Mouse (Mus musculus) thymus, adult 18-20 months (tissue): Measurements from ENCODE around the gene Tctn3.
"Not testable (repeated sequence)": the region's sequence is repeated elsewhere in the genome, so short reads cannot be mapped to it uniquely, and the experiment has no call there.

Experiments
- DNase-seq, 2 experiments: peaks; one replicate each; pipeline ENCODE4 v3.0.0; 2022; ENCODE audit warnings: mixed read lengths in 2 of 2

Tctn3 gene

DNA sequence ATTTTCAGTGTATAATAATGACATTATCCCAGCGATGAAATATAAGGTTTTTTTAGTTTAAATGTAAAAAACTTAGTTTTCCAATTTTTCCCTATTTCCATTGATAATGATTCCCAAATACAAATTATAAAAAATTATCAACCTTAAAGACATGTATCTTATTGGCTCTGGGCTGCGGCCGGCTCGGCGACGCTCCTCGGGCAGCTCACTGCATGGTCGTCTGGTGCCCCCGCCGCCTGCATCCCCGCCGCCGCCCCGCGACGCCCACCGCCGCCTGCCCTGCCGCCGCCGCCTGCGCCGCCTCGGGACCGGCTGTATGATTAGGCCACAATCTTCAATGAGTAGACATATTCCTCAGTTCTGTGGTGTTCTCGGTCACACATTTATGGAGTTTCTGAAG, 9.6 kb upstream of the Tctn3 start:
- DNase-seq: not testable (repeated sequence)

DNA sequence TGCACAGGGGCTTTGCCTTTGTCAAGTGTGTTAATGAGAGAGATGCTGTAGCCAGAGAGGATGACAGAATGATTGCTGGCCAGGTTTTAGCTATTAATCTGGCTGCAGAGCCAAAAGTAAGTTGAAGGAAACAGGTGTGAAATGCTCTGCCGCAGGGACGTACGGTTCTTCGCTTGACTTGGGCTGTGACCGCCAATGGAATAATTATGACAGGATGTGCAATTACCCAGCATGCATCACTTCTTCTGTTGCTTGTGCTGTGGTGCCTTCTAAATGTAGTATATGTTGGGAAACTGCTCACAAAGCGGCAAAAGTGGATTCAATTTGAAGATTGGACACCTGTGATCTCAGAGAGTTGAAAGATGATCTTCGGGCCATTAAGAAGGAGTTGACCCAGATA, 4.0 kb upstream of the Tctn3 start:
- no peak for DNase-seq

DNA sequence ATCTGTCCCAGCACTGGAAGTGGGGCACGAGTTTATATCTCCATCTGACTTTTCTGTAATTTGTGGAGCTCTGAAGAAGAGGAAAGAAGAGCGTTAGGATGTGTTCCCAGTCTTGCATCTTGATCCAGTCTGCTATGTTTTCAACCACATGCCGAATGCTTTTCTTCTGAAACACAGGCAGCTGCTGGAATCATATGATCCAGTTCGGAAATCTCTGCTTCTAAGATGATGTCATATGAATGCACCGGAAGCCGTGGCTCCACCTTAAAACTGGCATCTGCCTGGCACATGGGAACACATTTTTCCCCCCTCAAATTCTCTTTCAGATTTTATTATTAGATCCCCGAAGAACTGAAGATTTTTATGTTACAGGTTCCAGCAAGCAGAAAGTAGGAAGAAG, 2.8 kb upstream of the Tctn3 start:
- DNase-seq: no peak

DNA sequence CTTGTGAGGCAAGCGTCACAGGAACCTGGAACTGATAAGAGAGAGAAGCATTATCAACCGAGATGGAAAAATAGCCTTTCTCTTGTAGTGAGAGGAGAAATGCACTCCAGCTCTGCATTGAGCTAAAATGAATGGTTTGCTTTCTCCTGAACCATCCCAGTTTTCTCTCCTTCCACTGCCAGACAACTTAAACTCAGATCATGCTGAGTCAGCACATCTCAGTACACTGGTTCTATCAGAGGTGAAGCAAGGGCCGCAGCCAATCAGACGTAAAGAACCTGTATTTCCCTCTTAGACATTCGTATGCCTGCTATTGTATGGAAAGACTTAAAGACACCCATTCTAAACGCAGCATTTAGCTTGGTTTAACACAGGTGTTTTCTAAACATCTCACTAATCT, 4.4 kb downstream of the Tctn3 start:
- no peak for DNase-seq

DNA sequence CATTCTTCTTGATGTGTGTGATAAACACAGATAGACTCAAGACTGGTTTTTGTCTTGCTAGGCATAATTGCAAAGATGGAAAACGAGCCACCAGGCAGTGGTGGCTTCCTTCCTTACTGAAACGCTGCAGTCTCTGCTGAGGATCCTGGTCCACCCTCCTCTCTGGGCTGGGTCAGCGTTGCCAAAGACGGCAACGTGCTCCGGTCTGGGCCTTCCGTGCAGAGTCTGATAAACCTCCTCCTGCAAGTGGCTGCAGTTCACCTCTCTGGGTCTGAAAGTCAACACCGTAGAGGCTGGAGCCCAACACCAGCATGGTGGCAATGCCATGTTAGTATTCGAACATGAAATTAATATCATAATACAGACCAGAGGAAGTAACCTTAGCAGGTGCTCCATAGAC, 6.8 kb downstream of the Tctn3 start:
- no peak for DNase-seq

DNA sequence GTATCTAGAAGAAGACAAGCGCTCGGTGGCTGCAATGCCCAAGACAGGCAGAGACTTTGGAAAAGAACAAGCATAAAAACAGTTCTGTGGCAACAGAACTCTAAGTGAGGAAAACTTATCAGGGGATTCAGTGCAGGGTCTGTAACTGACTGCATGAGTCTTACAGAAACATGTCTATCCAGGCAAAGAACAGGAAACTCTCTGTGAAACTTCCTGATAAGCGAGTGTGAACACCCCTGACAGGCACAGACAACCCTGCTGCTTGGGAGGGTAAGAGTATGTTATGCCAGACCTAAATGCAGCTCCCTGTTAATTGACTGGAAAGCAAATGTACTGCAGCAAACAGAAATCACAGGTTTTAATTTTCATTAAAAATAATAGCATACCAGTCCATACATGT, 10.2 kb downstream of the Tctn3 start:
- no peak for DNase-seq

DNA sequence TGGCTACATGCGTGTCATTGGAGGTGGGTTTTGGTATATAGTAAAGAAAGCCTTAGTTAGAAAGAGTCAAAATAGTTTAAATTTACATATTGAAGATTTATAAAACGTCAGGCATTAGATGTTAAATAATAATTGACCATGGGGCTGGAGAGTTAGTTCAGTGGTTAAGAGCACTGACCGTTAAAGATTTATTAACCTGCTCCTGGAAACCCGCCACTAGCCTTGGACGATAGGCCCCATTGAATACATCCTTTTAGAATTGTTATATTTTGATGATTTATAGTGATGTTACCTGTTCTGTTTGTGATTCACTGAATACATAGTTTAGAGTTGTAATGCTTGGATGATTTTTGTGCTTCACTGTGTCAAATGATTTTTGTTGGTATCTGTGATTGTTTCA, 11.2 kb downstream of the Tctn3 start:
- DNase-seq: not testable (repeated sequence)

DNA sequence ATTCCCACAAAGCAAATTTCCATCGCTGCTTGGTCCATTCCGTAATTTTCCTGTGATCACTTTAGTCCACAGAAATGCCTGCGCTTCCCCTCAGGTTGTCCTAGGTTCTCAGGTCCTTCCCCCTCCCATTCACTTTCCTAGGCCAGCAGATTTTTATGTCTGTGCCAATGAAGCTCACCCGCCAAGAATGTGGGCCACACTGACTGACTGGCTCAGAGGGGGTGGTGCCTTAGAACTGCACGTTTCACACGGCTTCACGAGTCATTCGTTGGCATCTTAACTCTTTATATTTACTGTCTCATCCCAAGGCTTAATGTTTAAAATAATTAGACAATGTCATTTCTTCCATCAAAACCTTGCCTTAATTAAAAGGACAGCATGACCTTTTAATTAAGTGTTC, 16.2 kb downstream of the Tctn3 start:
- no peak for DNase-seq

DNA sequence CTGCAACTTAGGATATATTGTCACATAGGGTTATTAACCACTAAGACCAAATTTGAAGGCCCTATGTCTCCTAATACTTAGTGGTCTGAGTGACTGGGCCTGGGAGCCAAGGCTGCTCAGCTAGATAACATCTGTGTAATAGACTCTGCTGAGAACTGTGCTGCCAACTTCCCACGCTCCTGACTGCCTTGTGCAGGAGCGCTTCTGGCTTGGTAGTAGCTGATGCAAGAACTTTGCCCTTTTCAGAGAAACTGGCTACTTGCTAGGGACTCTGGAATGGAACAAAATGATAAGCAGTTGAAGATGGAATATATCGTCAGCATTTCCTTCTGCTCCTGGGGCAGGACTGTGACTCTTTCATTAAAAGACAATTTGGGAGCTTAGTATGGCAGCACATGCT, 16.8 kb downstream of the Tctn3 start:
- DNase-seq: no peak

DNA sequence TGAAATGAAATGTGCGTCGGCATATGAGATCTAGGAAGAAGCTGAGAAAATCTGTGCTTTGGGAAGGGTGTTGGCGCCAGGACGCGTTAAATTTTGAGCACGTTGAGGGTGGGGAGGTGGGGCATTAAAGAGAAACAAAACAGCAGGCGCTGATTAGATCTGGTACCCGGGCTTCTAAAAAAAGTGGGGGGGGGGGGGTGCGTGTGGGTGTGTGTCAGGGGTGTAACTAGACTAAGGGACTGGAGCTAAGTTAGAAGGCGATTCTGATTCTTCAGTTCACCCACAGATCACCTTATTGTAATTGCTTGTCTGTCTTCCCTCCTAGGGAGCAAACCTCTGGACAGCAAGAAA, 22.5 kb downstream of the Tctn3 start:
- DNase-seq: no peak

DNA sequence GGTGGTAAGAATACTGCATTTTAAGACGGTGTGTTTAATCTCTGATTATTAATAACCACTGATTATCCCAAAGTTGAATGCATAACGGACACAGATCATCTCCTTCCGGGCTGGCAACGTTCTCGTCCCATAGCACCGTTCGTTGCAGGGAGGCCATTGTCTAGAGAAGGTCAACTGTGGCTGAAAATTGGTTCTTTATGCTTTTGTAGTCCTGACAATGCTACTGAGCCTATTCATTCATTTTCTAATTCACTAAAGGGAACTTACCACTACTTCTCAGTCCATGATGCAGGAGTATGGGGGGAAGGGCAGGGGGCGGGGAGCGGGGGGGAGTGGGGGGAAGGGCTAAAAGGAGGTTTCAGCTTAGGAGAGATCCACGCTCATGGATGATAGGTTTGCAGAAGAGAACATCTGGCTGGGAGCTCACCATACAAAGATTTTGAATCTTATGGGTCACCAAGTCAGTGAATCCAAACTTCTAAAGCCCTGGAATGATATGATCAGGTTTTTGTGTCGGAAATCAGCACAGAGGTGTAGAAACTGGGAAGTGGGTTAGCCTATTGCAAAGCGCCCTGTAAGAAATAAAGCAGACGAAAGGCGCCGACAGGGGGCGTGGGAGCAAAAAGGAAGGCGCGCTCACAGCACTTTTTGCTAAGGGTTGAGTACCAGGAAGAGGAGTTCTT, 23.0 kb downstream of the Tctn3 start:
- DNase-seq: peak; percentile 79 to 87

DNA sequence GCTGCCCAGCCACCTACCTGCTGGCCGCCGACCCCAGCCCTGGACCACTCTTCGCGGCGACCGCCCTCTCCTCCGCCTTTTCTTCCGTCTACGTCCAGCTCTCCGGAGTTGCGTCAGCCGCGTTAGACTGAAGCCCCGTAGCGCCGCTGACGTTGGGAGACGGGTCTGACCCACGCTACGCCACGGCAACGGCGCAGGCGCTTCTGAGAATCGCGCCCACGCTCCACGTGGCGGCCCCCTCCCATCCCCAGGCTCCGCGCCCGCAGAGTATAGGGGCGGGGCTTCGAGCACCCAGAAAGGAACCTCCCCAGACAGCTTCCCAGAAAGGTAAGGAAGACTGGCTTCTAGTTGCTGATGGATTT, 23.8 kb downstream of the Tctn3 start, which contains the start of gene Aldh18a1:
Gene Aldh18a1 (minus strand): TSS at position 171 of the 362 bp plus-strand sequence.
- DNase-seq: peak; percentile 85 to 88

DNA sequence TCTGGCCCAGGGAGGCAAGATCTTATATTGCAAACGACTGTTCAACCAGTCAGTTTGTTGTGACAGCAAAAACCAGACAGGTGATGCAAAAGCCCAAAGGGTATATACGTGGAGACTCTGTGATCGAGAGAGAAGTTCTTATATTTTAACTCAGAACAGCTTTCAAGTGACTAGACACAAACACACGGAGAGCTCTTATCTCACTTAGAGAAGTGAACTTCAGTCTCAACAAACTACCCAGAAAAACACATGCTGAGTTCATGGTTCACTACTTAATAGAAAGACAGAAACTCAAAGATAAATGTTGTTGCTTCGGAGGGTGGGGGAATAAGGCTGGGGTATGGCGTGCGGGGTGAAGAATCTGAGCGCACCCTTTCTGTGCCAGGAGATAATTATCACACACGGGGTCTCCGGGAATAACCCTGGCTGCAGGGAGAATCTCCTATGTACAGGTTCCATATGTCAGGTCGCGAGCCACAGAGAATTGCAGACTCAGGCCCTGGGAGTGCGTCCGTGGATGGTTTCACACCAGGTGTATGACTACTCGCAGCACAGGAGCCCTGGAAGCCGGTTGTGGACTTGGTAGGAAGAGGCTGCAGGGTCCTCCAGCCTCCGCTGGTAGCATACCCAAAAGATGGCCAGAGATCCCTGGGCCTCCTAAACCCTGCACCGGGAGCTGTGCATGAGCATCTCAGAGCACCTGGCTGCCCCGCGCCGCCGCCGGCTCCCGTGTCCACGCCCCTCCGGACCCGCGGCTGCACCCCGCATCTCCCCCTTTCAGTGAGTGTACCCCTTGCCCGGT, 24.3 kb downstream of the Tctn3 start:
- no peak for DNase-seq

DNA sequence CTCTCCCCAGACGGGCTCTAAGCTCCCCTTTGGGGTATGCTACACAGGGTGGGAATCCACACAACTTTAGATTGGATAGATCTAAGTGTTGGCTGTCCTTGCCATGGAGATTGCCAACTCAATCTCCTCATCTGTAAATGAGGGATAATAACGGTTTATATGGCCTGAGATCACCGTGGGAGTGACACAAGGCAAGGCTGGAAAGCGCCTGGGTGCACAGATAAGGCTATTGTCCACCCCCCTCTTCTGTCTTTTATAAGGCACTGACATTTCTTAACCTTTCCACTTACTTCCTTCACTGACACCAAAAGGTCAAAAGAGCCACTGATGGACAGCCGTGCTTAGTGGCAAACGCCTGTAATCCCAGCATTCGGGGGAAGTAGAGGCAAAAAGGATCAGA, 25.1 kb downstream of the Tctn3 start:
- no peak for DNase-seq

DNA sequence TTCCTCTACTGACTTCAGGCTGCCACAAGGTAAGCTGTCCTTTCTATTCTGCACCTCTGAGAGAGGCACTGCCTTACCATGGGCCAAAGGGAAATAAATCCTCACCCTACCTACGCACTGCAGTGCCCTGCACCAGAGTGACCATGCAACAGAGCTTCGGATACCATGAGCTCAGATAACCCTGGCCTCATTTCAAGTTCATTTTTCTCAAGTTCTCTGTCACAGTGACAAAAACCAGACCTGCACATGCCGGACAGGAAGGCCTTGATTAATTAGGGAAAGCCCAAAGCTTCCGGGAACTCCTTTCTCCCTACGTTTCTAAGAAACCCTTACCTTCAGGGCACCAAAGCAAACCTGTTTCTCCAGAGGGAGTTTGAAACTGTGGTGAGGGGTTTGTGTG, 30.4 kb downstream of the Tctn3 start:
- DNase-seq: no peak

DNA sequence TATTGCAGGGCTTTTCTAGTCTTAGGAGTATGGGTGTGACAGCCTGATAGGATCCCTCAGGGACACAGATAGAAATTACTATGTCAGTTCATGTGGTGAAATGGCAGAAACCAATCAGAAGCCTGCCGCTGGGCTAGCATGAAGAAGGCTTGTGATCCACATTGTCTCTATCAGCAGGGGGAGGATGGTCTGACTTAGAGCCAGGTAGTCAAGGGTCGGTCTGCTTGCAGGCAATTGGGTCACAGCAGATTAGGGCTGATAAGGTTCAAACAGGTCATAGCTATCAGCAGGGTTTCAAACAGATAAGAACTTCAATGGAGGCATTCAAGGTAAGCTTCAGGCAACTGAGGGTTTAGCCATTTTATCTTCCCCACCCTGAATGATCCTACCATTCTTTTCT, 31.1 kb downstream of the Tctn3 start:
- no peak for DNase-seq

DNA sequence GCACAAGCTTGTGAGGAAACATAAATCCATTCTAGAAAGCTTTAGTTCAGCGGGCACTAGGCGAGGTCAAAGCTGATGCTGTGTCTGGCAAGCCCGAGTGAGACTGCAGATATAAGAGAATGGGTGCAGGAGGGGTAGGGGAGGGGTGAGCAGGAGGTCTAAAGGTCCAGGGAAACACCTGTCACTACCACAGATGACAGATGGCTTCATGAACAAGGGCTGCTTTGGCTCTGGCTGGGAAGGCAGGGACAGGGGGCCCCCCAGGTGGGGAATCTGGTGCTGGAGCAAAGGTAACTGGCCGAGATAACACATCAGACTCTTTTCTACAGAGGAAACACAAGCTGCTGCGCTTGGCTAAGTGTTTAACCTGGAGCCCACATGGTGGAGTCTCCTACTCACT, 36.6 kb downstream of the Tctn3 start:
- no peak for DNase-seq

DNA sequence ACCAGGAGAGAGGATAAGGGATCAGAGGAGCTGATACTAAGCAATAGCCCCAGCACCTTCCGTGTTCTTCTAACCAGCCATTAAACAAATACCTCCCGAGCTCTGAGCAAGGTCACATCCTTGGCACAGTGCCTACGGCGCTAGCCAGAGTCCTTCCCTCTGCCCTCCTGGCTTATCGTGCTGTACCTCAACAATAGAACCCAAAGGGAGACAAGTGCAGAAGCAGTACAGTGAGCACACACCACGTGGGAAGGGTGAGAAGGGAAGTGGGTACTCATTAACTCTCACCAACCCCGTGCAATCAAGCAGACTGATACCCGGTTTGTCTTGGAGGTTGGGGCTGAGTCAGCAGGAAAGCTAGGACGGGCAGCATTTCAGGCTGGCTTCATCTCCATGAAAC, 41.3 kb downstream of the Tctn3 start:
- DNase-seq: no peak

DNA sequence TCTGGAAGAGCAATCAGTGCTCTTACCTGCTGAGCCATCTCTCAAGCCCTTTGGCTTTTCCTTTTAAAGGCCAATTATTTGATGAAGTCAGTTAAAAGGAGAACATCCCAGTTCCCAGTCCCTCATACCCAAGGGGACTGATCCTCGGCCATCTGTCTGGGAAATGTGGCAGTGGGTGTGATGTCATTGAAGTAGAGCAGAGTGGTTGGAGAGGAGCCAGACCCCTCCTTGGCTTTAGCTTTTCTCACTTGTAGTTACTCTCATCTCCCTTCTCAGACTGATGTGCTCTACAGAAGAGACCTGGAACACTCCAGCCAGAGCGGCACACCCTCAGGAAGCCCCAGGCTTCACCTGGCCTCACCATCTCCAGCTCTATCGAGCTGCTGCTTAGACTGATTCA, 44.4 kb downstream of the Tctn3 start:
- DNase-seq: no peak

DNA sequence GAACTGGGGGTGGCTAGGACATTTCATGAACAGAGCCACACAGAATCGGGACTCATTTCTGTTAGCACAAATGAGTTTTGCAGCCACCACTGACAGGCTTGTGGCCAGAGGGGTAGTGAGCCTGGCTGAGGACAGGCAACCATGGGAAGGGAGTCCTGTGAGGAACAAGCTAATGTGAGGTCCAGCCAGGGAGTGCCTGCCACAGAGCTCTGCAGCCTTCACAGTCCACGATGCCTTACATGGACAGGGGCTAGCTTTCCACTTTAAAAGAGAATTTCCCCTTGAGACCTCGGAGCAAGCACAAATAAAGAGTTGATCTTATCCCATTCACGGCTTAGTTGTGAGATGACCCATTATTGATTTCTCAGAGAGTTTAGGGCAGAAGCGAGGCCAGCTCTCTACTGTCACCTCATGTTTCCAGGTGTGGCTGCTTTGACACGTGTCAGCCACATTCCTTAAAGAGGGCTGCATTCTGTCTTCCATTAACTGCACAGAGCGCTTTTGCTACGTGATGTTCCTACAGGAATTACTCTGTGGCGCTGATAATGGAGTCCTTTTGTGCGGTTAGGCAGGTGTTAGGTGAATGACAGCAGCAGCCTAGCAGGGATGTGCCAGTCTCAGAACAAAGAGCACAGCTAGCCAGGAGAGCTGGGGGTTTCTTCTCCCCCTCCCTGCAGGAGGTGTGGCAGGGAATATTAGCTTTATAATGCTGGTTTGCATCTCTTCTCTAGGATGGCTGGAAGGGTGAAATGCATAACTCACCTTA, 48.0 kb downstream of the Tctn3 start:
- DNase-seq: no peak

DNA sequence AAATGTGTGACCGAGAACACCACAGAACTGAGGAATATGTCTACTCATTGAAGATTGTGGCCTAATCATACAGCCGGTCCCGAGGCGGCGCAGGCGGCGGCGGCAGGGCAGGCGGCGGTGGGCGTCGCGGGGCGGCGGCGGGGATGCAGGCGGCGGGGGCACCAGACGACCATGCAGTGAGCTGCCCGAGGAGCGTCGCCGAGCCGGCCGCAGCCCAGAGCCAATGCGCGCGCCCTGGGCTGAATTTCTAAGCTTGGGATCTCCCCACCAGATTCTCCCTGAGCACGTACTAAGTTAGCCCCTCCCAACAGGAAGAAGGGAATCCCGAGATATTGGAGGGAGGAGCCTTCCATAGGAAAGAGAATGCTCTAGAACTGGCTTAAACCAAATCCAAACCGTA, 50.5 kb downstream of the Tctn3 start:
- DNase-seq: not testable (repeated sequence)

DNA sequence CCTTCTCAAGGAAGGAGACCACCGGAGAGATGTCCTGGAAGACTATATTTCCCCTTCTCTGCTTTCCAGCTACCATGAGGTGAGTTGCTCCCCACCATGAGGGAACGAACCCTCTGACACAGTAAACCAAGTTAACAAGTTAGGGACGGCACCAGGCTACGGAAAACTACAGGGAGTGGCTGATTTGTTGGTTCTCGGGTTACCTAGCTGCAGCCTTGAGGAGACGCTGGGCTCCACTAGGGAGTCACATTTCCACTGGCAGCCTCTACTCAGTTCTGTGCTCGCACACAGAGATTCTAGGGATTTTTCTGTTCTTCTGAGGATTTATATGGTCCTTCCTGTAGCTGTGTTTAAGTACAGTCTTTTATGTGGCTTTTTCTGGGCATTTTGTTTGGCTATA, 56.0 kb downstream of the Tctn3 start:
- DNase-seq: no peak

DNA sequence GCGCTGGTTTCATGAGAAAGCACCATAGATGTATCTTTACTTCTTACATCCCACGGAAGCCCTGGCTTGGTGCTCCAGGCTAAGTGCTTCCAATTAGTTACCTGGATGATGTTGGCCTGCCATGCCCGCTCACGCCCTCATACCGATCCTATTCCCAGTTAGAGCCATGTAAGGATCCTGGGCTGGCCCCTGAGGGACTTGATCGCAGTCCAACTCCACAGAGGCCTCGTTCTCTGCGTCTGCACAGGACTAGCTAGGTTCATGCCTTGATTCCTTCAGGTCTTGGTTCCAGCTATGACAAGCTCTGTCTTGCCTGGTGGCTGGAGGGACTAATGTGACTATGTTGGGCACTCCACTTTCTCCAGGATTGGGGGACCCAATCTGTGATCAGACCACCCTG, 56.9 kb downstream of the Tctn3 start:
- no peak for DNase-seq

DNA sequence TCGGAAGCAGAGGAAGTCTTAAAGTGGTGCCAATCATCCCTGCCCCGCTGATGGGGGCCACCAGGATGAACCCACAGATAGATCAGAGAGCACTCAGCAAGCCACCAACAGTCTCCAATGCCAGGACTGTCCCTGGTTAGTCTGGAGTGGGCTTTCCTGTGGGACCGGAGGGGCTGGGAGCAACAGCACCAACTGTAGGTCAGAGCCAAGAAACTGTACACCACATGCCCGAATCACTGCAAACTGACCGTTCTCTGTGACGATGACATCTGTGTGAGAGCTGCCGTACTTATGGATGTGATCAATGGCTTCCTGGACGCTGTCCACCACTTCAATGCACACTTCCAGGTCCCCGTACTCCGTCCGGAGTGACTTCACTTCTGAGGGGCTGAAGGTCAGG, 57.7 kb downstream of the Tctn3 start:
- no peak for DNase-seq
